Mouse (Mus musculus) kidney, adult 9 months (tissue): Measurements from ENCODE around the gene Fgd3.

Experiments used
- DNase-seq: peaks from one replicate; pipeline ENCODE4 v3.0.0; 2022

Fgd3 gene

GRCm38 (mm10) chr13:49320040-49320439 is at the start of gene Fgd3:
Gene Fgd3, minus strand, starts transcription at chr13:49320311.
- DNase-seq = no peak

- DNase-seq = no peak
Observed at GRCm38 (mm10) chr13:49369404-49369803, 49.3 kb upstream of the Fgd3 start.

GRCm38 (mm10) chr13:49367657-49368440 is 47.7 kb upstream of the Fgd3 start:
- DNase-seq = no peak

- DNase-seq = no peak
Observed at GRCm38 (mm10) chr13:49364716-49365115, 44.6 kb upstream of the Fgd3 start.

- DNase-seq = peak; percentile 43
Observed at GRCm38 (mm10) chr13:49362804-49363203, 42.7 kb upstream of the Fgd3 start.

- DNase-seq = no peak
Observed at GRCm38 (mm10) chr13:49362364-49362763, 42.3 kb upstream of the Fgd3 start.

- no peak for DNase-seq
Observed at GRCm38 (mm10) chr13:49360906-49361406, 40.8 kb upstream of the Fgd3 start.

- no peak for DNase-seq
Observed at GRCm38 (mm10) chr13:49358184-49358583, 38.1 kb upstream of the Fgd3 start.

- DNase-seq = no peak
Observed at GRCm38 (mm10) chr13:49357367-49358026, 37.4 kb upstream of the Fgd3 start.

- no peak for DNase-seq
Observed at GRCm38 (mm10) chr13:49356090-49356489, 36.0 kb upstream of the Fgd3 start.

- no peak for DNase-seq
Observed at GRCm38 (mm10) chr13:49355461-49356061, 35.5 kb upstream of the Fgd3 start.

GRCm38 (mm10) chr13:49353991-49354507 is 33.9 kb upstream of the Fgd3 start:
- DNase-seq = no peak

GRCm38 (mm10) chr13:49353422-49353821 is 33.3 kb upstream of the Fgd3 start:
- no peak for DNase-seq

GRCm38 (mm10) chr13:49352581-49353159 is 32.6 kb upstream of the Fgd3 start:
- no peak for DNase-seq

GRCm38 (mm10) chr13:49349836-49350505 is 29.9 kb upstream of the Fgd3 start:
- DNase-seq = no peak

GRCm38 (mm10) chr13:49349335-49349734 is 29.2 kb upstream of the Fgd3 start:
- DNase-seq = no peak

- no peak for DNase-seq
Observed at GRCm38 (mm10) chr13:49348522-49348921, 28.4 kb upstream of the Fgd3 start.

- peak; percentile 58 for DNase-seq
Observed at GRCm38 (mm10) chr13:49345476-49345875, 25.4 kb upstream of the Fgd3 start.

- no peak for DNase-seq
Observed at GRCm38 (mm10) chr13:49344567-49344966, 24.5 kb upstream of the Fgd3 start.

GRCm38 (mm10) chr13:49342723-49343100 is 22.6 kb upstream of the Fgd3 start:
- DNase-seq = no peak

GRCm38 (mm10) chr13:49341831-49342722 is 22.0 kb upstream of the Fgd3 start:
- DNase-seq = no peak
